Mouse (Mus musculus): ENCODE data around the gene Chst13. TPM values are rescaled to one million over a fixed set of nuclear protein-coding genes. Genes with fewer than 3 reads are reported as not detected.

Chst13 gene
- polyA plus RNA-seq, 1 experiment from 2014 or later = 16.7 TPM

DNA sequence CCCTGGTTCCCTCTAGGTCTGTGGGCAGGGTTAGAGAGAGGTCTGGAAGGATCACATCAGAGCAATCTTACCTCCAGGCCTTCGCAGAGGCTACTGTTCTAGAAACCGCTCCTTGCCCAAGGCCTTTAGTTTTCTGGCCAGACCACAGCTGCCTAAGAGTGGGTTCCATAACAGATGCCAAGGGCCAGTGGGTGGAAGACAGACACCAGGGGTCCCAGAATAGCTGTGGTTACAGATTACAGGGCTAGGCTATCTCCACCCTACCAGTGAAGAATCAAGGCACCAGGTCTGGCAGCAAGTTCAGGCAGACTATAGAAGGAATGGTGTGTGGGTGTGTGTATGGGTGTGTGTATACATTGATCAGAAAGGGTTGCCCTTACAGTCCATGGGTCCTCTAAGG, 6.0 kb downstream of the Chst13 start:
- WGBS (ENCODE audit: insufficient replicate concordance) = 67% methylated on average over 2 of the region's 2 CpGs
- H3K27ac ChIP-seq = no peak overlapping the region
- H3K4me3 ChIP-seq = no peak overlapping the region
- H3K36me3 ChIP-seq = peaks cover 5% of the 10 kb centered on the region; the same call in 1 of the 2 replicates
- H3K27me3 ChIP-seq (replicated peaks) = no peaks in the 10 kb centered on the region
- H3K9me3 ChIP-seq (replicated peaks) = no peaks in the 10 kb centered on the region
- no peak overlapping the region for H3K4me2 ChIP-seq
- ATAC-seq = no peak
- H3K9ac ChIP-seq = no peak overlapping the region
- H3K4me1 ChIP-seq = 0 out of 2 replicates have a peak, but pooled peaks cover 12% of the 10 kb centered on the region

DNA sequence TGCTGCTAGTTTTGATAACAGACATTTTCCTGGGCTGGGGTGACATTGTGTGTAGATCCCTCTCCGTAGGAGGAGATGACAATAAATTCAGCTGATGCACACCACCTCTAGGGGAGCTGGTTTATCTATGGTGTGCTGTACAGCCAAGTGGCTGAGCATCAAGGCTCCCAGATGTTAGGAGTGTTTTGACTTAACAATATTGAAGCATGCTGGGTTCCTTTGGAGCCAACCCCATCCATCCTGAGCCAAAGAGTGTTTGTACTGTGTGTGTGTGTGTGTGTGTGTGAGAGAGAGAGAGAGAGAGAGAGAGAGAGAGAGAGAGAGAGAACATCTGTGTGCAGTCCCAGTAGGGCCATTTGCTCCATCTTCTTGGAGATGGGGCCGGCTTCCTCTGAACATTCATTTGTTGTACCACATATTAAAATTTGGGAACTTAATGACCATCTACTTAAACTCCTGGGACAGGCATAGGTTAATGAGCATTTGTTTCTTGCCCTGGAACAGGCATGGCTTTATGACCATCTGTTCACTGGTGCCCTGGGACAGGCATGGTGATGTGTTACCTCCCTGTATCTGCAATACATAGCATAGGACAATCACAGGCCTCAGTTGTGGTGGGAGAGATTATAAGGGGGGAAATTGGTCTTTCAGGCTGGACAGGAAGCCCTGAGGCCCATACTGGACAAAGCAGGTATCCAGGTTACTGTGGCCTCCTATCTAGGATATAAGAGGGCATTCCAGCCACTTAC, 7.3 kb downstream of the Chst13 start:
- Histone ChIP-seq H3K36me3 (peaks cover 5% of the 10 kb centered on the region; the same call in 1 of the 2 replicates), H3K4me1 (0 out of 2 replicates have a peak, but pooled peaks cover 12% of the 10 kb centered on the region), H3K9me3 (replicated peaks) (no peaks in the 10 kb centered on the region), H3K27me3 (replicated peaks) (no peaks in the 10 kb centered on the region), H3K27ac (no peak overlapping the region), H3K4me3 (no peak overlapping the region), H3K4me2 (no peak overlapping the region), H3K9ac (no peak overlapping the region)
- no peak for ATAC-seq
- WGBS (ENCODE audit: insufficient replicate concordance) = 61% methylated on average over 2 of the region's 2 CpGs

DNA sequence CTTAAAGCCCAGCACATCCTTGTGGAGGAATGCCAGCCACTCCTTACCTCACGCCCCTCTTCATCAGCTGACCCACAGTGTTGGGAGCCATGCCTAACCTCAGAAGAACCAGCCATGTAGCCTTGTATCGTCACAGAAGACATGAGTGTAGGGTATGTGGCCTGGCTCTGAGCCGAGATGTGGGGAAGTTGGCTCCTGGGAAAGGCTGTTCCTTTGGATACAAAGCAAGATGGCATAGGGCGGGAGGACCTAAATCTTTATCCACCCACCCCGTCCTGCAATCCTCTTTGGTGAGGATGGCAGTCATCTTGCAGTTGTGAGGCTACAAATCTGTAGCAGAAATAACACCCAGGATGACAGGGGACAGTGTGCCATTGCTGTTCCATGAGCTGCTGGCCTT, 9.0 kb downstream of the Chst13 start:
- H3K9me3 ChIP-seq (replicated peaks) = no peaks in the 10 kb centered on the region
- no peak overlapping the region for H3K4me3 ChIP-seq
- no peaks in the 10 kb centered on the region for H3K27me3 ChIP-seq (replicated peaks)
- no peak for ATAC-seq
- H3K4me1 ChIP-seq = 0 out of 2 replicates have a peak, but pooled peaks cover 4% of the 10 kb centered on the region
- no peak overlapping the region for H3K4me2 ChIP-seq
- no peak overlapping the region for H3K27ac ChIP-seq
- peaks cover 5% of the 10 kb centered on the region; the same call in 1 of the 2 replicates for H3K36me3 ChIP-seq
- H3K9ac ChIP-seq = no peak overlapping the region
- WGBS (ENCODE audit: insufficient replicate concordance) = 65% methylated on average over 5 of the region's 5 CpGs

DNA sequence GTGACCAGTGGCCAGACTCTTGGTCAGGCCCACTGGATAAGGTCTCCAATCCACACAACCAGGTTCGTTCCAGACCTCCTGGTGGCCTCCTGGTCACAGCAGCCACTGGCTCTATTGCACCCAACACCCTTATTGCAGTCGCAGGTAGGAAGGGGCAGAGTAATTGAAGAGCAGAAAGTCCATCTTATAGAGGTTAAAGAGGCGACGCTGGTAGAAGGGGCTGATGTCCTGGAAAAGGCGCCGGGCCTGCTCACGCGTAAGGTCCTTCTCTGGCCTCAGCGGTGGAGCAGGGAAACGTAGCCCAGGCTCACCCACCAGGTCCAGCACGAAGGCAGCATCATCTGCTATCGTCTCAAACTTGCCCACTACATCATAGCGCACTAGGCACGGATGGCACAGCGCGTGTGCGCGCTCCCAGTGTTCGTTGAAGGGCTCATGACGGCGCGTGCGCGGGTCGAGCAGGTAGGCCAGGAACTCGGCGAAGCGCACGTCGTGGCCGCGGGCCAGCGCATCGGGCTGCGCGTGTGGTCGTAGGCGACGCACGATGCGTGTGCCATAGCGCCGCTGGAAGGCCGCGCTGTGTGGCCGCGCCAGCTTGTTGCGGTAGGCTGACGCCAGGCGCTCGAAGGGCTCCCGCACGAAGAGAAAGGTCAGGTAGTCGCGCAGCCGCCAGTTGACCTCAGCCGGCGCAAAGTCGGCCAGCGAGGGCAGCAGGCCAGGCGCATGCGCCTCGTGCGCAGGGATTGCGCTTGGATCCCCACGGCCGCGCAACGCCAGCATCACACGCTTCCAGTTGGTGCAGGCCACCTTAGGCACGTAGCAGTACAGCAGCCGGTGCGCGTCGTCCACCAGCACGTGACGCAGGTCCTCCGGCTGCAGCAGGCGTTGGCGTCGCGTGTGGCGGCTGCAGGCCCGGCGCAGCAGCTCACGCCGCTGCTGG, 15.9 kb downstream of the Chst13 start:
- no peak overlapping the region for H3K27ac ChIP-seq
- peaks cover 13% of the 10 kb centered on the region for H3K36me3 ChIP-seq
- no peak overlapping the region for H3K9ac ChIP-seq
- WGBS (ENCODE audit: insufficient replicate concordance) = 69% methylated on average over 87 of the region's 87 CpGs
- no peak overlapping the region for H3K4me2 ChIP-seq
- H3K4me3 ChIP-seq = no peak overlapping the region
- ATAC-seq = no peak
- peaks cover 10% of the 10 kb centered on the region for H3K9me3 ChIP-seq (replicated peaks)
- H3K27me3 ChIP-seq (replicated peaks) = no peaks in the 10 kb centered on the region
- H3K4me1 ChIP-seq = no peaks in the 10 kb centered on the region

DNA sequence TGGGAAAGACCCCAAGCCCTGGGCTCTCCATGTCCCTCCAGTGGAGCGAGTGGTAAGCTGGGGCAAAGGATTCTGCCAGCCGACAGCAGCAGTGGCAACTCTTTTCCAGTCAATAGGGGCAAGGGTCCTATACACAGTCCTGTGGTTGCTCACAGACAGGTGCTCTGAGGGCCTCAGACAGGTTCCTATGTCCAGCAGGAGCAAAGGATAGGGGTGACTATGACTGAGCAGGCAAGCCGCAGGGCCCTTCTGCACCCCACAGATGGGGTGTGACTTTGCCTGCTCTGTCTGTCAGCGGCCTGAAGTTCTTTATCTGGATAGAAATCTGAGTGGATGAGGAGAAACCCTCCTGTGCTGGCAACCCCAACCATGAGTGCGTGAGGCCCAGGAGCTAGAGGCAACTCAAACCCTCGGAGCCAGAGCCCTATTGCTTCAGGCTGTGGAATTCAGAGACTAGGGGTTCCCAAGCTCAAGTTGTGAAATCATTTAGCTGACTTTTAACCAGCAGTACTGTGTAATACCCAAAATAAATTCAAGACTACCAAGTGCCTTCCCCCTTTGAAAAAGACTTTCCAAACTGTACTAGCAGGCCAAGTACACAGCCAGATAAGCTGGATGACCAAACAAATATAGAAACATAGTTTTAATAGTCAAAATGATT, 18.5 kb downstream of the Chst13 start:
- no peaks in the 10 kb centered on the region for H3K4me1 ChIP-seq
- H3K9me3 ChIP-seq (replicated peaks) = peaks cover 10% of the 10 kb centered on the region
- H3K4me2 ChIP-seq = no peak overlapping the region
- 66% methylated on average over 6 of the region's 6 CpGs for WGBS (ENCODE audit: insufficient replicate concordance)
- no peak overlapping the region for H3K4me3 ChIP-seq
- no peaks in the 10 kb centered on the region for H3K27me3 ChIP-seq (replicated peaks)
- no peak overlapping the region for H3K9ac ChIP-seq
- peak; percentile 28; the same call in 1 of the 2 replicates for ATAC-seq
- peaks cover 13% of the 10 kb centered on the region for H3K36me3 ChIP-seq
- no peak overlapping the region for H3K27ac ChIP-seq

DNA sequence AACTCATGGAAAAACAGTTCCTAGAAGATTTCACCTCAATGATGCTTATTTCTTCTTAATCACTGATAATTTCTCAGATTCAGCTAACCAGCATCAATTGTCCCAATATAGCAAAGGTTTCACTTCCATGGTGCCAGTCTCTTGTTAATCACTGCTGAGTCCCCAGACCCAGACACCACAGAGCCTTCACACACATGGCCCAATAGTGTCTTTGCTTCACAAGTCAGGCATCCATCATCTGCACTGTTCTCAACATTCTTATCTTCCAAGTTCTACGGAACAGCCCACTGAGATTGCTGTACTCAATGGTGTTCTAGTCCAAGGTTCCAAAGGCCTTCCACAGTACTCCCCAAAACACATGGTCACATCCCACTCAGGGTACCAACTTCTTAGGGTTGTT, 24.1 kb downstream of the Chst13 start, which contains the start of gene BC048671:
Gene BC048671 (plus strand): TSS at position 301 of the 400 bp plus-strand sequence.
- Histone ChIP-seq H3K4me2 (no peak within 1 kb of the TSS), H3K9ac (no peak within 1 kb of the TSS), H3K4me3 (no peak within 1 kb of the TSS), H3K9me3 (replicated peaks) (no peaks in the 10 kb centered on the region), H3K36me3 (no peaks in the 10 kb centered on the region), H3K27me3 (replicated peaks) (no peaks in the 10 kb centered on the region), H3K4me1 (no peaks in the 10 kb centered on the region), H3K27ac (no peak within 1 kb of the TSS)
- WGBS (ENCODE audit: insufficient replicate concordance) = 73% methylated on average over 1 of the region's 1 CpGs
- ATAC-seq = no peak

DNA sequence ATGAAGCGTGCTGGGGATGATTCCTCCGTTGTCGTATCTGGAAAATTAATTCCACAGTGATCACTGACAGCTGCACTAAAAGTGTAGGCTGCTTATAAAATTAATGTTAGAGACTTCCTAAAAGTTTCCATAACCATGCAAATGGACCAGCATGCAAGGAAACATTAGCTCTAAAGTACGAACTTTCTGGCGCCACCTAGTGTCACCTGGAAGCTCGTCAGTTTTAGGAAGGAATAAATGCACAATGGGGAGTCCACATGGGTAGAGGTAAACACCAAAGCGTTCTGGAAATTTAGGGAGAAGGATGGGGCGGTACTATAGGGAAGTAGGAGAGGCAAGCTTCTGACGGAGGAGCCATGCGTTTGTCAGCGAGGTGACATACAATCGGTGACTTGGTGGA, 36.7 kb downstream of the Chst13 start:
- H3K27ac ChIP-seq = no peak overlapping the region
- H3K4me1 ChIP-seq = no peaks in the 10 kb centered on the region
- peaks cover 5% of the 10 kb centered on the region; the same call in 1 of the 2 replicates for H3K9me3 ChIP-seq (replicated peaks)
- no peak overlapping the region for H3K9ac ChIP-seq
- H3K27me3 ChIP-seq (replicated peaks) = no peaks in the 10 kb centered on the region
- H3K36me3 ChIP-seq = no peaks in the 10 kb centered on the region
- no peak for ATAC-seq
- no peak overlapping the region for H3K4me3 ChIP-seq
- WGBS (ENCODE audit: insufficient replicate concordance) = 56% methylated on average over 12 of the region's 12 CpGs
- H3K4me2 ChIP-seq = no peak overlapping the region

Other genes with a start within 250 kb of the Chst13 start
- gene Vmn1r49, start 246.7 kb downstream of the Chst13 start, polyA plus RNA-seq (2016; fragmentation: Nextera tagmentation; extraction: Ambion mirVana) = not detected in 2 replicates
- gene Vmn1r50, start 223.8 kb downstream of the Chst13 start, polyA plus RNA-seq (2016; fragmentation: Nextera tagmentation; extraction: Ambion mirVana) = not detected in 2 replicates
- gene Vmn1r51, start 202.6 kb downstream of the Chst13 start, polyA plus RNA-seq (2016; fragmentation: Nextera tagmentation; extraction: Ambion mirVana) = not detected in 2 replicates
- gene Vmn1r52, start 150.4 kb downstream of the Chst13 start, polyA plus RNA-seq (2016; fragmentation: Nextera tagmentation; extraction: Ambion mirVana) = not detected in 2 replicates
- gene V1ra8, start 122.4 kb downstream of the Chst13 start, polyA plus RNA-seq (2016; fragmentation: Nextera tagmentation; extraction: Ambion mirVana) = not detected in 2 replicates
- gene Vmn1r53, start 100.7 kb downstream of the Chst13 start, polyA plus RNA-seq (2016; fragmentation: Nextera tagmentation; extraction: Ambion mirVana) = not detected in 2 replicates
- not detected in 2 replicates for gene Vmn1r54, start 78.9 kb downstream of the Chst13 start, polyA plus RNA-seq (2016; fragmentation: Nextera tagmentation; extraction: Ambion mirVana)
- gene BC048671, start 24.0 kb downstream of the Chst13 start, polyA plus RNA-seq (2016; fragmentation: Nextera tagmentation; extraction: Ambion mirVana) = not detected in 2 replicates
- gene Uroc1, start 8.1 kb upstream of the Chst13 start, polyA plus RNA-seq (2016; fragmentation: Nextera tagmentation; extraction: Ambion mirVana) = 3.9 TPM in 2 replicates
- 5.6 and 7.9 TPM in 2 replicates for gene Zxdc, start 44.3 kb upstream of the Chst13 start, polyA plus RNA-seq (2016; fragmentation: Nextera tagmentation; extraction: Ambion mirVana)
- not detected in 2 replicates for gene Cfap100, start 103.6 kb upstream of the Chst13 start, polyA plus RNA-seq (2016; fragmentation: Nextera tagmentation; extraction: Ambion mirVana)
- gene Klf15, start 137.4 kb upstream of the Chst13 start, polyA plus RNA-seq (2016; fragmentation: Nextera tagmentation; extraction: Ambion mirVana) = 8.6 and 10.3 TPM in 2 replicates
- gene Aldh1l1, start 161.2 kb upstream of the Chst13 start, polyA plus RNA-seq (2016; fragmentation: Nextera tagmentation; extraction: Ambion mirVana) = 8.0 and 11.6 TPM in 2 replicates